Mouse (Mus musculus) limb, embryonic 13.5 days (tissue): ENCODE measurements around the gene C1qtnf7. TPM values are rescaled to one million over a fixed set of nuclear protein-coding genes. Genes with fewer than 3 reads are reported as not detected.

Experiments
- ATAC-seq: fragments of 200-750 bp; cut with Nextera tagmentation; 2 replicates; pipeline ENCODE4 v1.8.0; 2017; ENCODE audit warnings: low read depth, moderate number of reproducible peaks, moderate TSS enrichment; ENCODE audit not compliant: low FRiP score
- H3K27ac ChIP-seq: fragments of 300-500 bp; sonication (generic); 2 replicates; pipeline ENCODE4 v1.5.1; 2015; ENCODE audit warnings: inconsistent platforms, mild to moderate bottlenecking, moderate library complexity
- H3K27me3 ChIP-seq: fragments of 300-500 bp; sonication (generic); 2 replicates; pipeline ENCODE4 v1.6.1; 2015; ENCODE audit warnings: mild to moderate bottlenecking, inconsistent platforms
- H3K36me3 ChIP-seq: fragments of 300-500 bp; sonication (generic); 2 replicates; pipeline ENCODE4 v1.6.1; 2015; ENCODE audit warnings: inconsistent platforms, mild to moderate bottlenecking, moderate library complexity
- H3K4me1 ChIP-seq: fragments of 300-500 bp; sonication (generic); 2 replicates; pipeline ENCODE4 v1.6.1; 2015; ENCODE audit warnings: inconsistent platforms
- H3K4me2 ChIP-seq: fragments of 300-500 bp; sonication (generic); replicated peaks from 2 replicates; pipeline ENCODE4 v1.6.1; 2015; ENCODE audit warnings: inconsistent platforms, mild to moderate bottlenecking, moderate library complexity
- H3K4me3 ChIP-seq: fragments of 300-500 bp; sonication (generic); 2 replicates; pipeline ENCODE4 v1.5.1; 2015; ENCODE audit warnings: moderate library complexity, mild to moderate bottlenecking, inconsistent platforms
- H3K9ac ChIP-seq: fragments of 300-500 bp; sonication (generic); 2 replicates; pipeline ENCODE4 v1.6.1; 2015; ENCODE audit warnings: mild to moderate bottlenecking, inconsistent platforms
- H3K9me3 ChIP-seq: fragments of 300-500 bp; sonication (generic); 2 replicates; pipeline ENCODE4 v1.6.1; 2016; ENCODE audit warnings: inconsistent platforms
- WGBS: fragments of 180-500 bp; shearing (Covaris S2); methylation state at CpG from one replicate; pipeline ENCODE4 v1.1.7; 2015; 5-methylcytosine and 5-hydroxymethylcytosine counted together
- polyA plus RNA-seq: library from polyadenylated mRNA; unstranded; fragments of >200 nt; fragmentation: Nextera tagmentation; extraction: Ambion mirVana; gene quantifications from 2 replicates; pipeline ENCODE4 v1.2.1, GENCODE M21; 2015

C1qtnf7 gene
- polyA plus RNA-seq, 1 experiment from 2014 or later: 10.6 TPM

DNA sequence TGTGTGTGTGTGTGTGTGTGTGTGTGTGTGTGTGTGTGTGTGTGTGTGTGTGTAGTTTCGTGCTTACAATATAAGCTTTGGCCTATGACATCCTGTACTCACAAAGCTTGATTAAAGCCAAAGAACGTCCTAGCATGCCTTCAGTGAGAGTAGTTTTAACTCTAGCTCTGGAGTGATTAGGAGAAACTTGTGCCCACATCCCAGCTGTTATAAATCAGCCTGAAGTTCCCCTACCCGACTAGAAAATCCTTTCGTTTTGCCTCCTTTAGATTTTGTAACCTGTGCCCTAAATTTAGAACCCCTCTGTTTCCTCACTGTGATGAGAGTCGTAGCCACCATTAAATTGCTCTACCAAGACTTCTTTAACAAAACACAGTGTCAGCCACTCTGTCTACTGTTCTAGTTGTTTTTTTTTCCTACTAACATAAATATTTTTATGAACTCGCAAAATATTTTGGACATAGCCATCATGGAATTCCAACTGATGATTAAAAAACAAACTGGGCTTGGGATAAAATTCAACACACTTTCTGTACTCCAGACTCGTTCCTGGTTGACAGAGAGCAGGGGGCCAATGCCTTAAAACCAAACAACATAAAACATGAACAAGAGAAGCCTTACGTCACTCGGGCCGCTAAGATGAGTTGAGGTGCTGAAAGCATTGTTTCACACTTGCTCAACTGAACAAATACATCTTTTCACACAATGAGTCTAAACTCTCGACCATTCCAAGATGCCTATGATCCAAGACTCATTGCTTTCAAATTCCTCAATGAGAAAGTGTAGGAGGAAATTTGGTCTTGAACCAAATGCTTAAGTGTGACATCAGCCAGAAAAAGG, 70.3 kb downstream of the C1qtnf7 start:
- Histone ChIP-seq H3K9me3 (no peaks in the 10 kb centered on the region), H3K9ac (no peak overlapping the region), H3K4me2 (no peak overlapping the region), H3K4me3 (no peak overlapping the region), H3K27me3 (no peaks in the 10 kb centered on the region), H3K27ac (peak overlapping the region; percentile 48), H3K4me1 (peaks cover 29% of the 10 kb centered on the region), H3K36me3 (no peaks in the 10 kb centered on the region)
- 33% methylated on average over 11 of the region's 11 CpGs for WGBS
- no peak for ATAC-seq

DNA sequence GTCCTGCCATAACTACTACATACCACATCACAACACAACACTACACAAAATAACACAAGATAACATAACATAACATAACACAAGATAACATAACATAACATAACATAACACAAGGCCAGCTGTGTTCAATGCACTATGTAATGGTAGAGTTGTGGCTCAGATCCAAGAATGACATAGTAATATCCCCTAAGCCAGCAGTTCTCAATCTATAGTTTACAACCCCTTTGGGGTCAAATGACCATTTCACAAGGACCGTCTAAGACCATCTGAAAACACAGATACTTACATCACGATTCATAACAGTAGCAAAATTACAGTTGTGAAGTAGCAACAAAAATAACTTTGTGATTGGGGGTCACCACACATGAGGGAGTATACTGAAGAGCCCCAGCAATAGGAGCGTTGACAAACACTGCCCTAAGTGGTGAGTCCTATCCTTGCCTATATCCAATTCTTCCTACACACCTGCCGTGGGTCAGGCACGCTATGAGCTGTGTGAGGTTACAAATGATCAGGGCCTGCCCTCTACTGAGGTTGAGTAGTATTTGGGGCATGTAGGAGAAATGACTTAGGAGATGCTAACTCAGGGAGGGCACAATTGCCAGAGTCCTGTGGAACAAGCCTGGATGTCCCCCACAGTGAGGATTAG, 73.6 kb downstream of the C1qtnf7 start:
- H3K4me1 ChIP-seq: peaks cover 29% of the 10 kb centered on the region
- no peak for ATAC-seq
- no peak overlapping the region for H3K4me3 ChIP-seq
- WGBS: 65% methylated on average over 5 of the region's 5 CpGs
- no peak overlapping the region for H3K4me2 ChIP-seq
- no peak overlapping the region for H3K27ac ChIP-seq
- no peaks in the 10 kb centered on the region for H3K27me3 ChIP-seq
- no peak overlapping the region for H3K9ac ChIP-seq
- no peaks in the 10 kb centered on the region for H3K36me3 ChIP-seq
- H3K9me3 ChIP-seq: no peaks in the 10 kb centered on the region

DNA sequence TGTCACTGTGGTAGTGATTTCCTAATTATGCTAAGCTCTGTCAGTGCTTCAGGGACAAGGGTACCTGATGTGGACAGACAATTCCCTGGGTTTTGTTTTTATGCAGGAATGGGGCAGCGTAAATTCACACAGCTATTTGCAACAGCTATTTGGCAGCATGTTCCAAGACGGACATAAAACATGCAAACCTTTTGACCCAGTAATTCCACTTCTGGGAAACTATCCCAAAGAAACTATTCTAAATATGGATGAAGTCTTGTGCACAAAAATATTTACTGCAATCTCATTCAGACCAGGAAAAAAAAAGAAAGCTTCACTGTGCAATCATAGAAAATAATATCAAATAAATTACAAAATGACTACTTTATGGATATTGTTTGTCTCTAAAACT, 74.1 kb downstream of the C1qtnf7 start:
- no peaks in the 10 kb centered on the region for H3K36me3 ChIP-seq
- no peaks in the 10 kb centered on the region for H3K9me3 ChIP-seq
- no peak overlapping the region for H3K27ac ChIP-seq
- H3K27me3 ChIP-seq: no peaks in the 10 kb centered on the region
- 43% methylated on average over 2 of the region's 2 CpGs for WGBS
- H3K4me3 ChIP-seq: no peak overlapping the region
- ATAC-seq: no peak
- H3K9ac ChIP-seq: no peak overlapping the region
- H3K4me1 ChIP-seq: peaks cover 26% of the 10 kb centered on the region
- no peak overlapping the region for H3K4me2 ChIP-seq

DNA sequence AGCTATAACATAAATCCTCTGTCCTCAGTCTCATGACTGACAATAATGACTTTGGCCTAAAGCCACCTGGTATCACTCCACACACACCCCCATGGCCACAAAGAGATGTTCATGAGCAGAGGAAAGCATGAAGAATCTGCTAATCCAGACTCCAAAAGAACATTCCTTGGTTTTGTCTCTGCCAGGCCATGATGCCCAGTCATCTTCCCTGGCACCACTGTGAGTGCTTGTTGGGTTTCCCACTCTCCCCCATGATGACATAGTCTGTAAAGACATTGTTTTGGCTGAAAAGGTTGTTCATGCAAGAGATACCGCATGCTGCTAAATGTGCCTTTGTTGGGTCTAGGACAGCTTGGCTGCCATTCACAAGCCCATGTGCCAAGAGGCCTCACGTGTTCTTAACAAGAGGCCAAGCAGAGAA, 75.0 kb downstream of the C1qtnf7 start:
- Histone ChIP-seq H3K27me3 (no peaks in the 10 kb centered on the region), H3K36me3 (no peaks in the 10 kb centered on the region), H3K9ac (no peak overlapping the region), H3K4me2 (no peak overlapping the region), H3K27ac (no peak overlapping the region), H3K4me3 (no peak overlapping the region), H3K9me3 (no peaks in the 10 kb centered on the region), H3K4me1 (peaks cover 17% of the 10 kb centered on the region)
- ATAC-seq: no peak
- 84% methylated on average over 2 of the region's 2 CpGs for WGBS

DNA sequence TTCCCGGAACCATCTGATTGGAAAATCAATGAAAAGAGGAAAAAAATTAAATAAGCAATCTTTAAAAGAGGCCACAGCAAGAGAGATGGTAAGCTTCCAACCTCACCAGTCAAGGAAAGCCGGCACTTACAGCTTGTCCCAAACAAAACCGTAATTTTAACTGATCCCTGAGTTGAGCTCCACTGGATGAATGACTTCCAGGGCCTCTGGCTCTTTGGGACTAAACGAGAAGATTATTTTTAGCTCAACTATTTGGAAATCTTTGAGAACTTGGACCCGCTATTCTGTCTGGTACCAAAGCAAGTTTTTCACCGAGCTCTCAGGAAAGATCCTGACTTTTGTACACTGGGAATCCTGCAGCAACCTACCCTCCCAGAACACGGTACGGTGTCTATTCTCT, 86.3 kb downstream of the C1qtnf7 start:
- Histone ChIP-seq H3K9me3 (no peaks in the 10 kb centered on the region), H3K4me3 (no peak overlapping the region), H3K9ac (no peak overlapping the region), H3K36me3 (no peaks in the 10 kb centered on the region), H3K27me3 (no peaks in the 10 kb centered on the region), H3K4me2 (no peak overlapping the region), H3K4me1 (peaks cover 4% of the 10 kb centered on the region; the same call in 1 of the 2 replicates), H3K27ac (no peak overlapping the region)
- no peak for ATAC-seq
- WGBS: 85% methylated on average over 8 of the region's 8 CpGs

DNA sequence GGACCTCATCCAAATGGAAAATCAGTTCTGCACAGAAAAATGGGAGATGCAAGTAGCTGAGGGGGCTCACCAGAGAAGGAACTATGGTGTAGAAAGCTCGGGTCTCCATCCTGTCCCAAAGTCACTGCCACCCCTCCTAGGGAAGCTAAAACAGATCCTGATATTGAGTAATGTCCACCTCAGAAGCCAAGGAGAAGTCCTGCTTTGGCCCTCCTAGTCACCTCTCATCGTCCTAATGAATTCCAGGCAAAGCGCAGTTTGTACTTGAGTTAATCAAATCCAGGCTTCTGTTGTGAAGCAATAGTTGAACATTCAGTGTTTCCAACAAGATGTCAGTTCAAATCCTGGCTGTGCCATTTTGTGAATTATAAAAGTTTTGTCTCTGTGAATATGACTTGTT, 87.2 kb downstream of the C1qtnf7 start:
- Histone ChIP-seq H3K27ac (no peak overlapping the region), H3K4me2 (no peak overlapping the region), H3K9me3 (no peaks in the 10 kb centered on the region), H3K36me3 (no peaks in the 10 kb centered on the region), H3K4me3 (no peak overlapping the region), H3K9ac (no peak overlapping the region), H3K27me3 (no peaks in the 10 kb centered on the region), H3K4me1 (peaks cover 4% of the 10 kb centered on the region; the same call in 1 of the 2 replicates)
- no peak for ATAC-seq
- WGBS: 55% methylated on average over 3 of the region's 3 CpGs

DNA sequence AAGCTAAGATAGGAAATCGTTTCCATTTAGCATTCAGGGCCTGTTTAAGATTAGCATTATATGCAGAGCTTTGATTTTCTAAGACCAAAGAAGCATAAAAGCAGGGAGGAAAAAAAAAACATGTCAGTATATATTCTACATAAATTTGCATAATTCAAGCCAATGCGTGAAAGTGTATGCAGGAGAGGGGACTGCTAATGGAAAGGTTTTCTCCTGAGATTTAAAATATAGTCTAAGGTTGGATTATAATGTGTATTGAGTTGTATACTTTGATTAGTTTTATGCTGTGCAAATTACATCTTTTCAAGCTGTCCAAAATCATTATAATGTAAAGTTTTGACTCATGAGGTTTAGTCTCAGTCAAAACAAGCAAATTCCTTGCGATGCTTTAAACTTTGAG, 88.2 kb downstream of the C1qtnf7 start:
- H3K4me1 ChIP-seq: no peaks in the 10 kb centered on the region
- H3K4me3 ChIP-seq: no peak overlapping the region
- WGBS: 80% methylated on average over 3 of the region's 3 CpGs
- no peaks in the 10 kb centered on the region for H3K9me3 ChIP-seq
- H3K4me2 ChIP-seq: no peak overlapping the region
- no peak overlapping the region for H3K27ac ChIP-seq
- no peak for ATAC-seq
- H3K36me3 ChIP-seq: no peaks in the 10 kb centered on the region
- H3K9ac ChIP-seq: no peak overlapping the region
- no peaks in the 10 kb centered on the region for H3K27me3 ChIP-seq

DNA sequence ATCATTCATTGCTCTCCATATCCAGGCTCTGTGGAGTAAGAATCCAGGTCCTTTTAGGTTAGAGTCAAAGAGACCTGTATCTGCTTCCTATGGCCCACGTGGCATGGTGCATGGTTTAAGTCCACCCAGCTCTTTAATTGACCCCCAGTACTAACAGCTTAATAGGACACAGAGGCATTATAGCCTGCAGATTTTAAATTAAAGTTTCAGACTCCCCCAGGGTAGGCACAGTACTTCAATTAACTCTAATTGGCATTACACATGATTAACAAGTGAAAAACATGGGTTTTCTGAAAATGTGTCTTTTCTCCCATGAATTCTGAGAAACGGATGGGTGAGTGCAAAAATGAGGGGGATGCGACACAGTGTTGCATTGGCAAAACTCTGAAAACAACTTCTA, 92.7 kb downstream of the C1qtnf7 start:
- no peaks in the 10 kb centered on the region for H3K27me3 ChIP-seq
- no peak overlapping the region for H3K9ac ChIP-seq
- no peak overlapping the region for H3K4me3 ChIP-seq
- no peak for ATAC-seq
- 37% methylated on average over 3 of the region's 3 CpGs for whole genome bisulfite sequencing
- no peaks in the 10 kb centered on the region for H3K9me3 ChIP-seq
- no peaks in the 10 kb centered on the region for H3K36me3 ChIP-seq
- H3K4me1 ChIP-seq: no peaks in the 10 kb centered on the region; the same call in 1 of the 2 replicates
- H3K4me2 ChIP-seq: no peak overlapping the region
- H3K27ac ChIP-seq: no peak overlapping the region

DNA sequence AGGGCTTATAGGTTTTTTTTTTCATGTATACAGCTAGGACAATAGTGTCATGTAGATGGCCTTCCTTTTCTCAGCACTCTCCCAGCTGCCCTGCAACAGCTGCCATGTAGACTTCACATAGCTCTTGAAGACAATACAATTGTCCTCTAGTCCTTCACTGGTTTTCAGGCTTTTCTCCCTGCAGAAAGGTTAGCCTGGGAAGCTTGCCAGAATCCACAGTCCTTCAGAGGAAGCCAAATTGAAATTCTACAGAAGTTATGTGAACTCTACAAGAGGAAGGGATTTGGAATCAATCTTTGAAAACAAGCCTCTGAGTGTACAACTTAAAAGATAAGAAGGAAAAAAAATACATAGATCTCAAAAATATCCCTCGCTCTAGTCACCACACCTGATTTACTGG, 94.4 kb downstream of the C1qtnf7 start:
- no peak overlapping the region for H3K4me3 ChIP-seq
- 79% methylated on average over 1 of the region's 1 CpGs for WGBS
- H3K4me2 ChIP-seq: no peak overlapping the region
- ATAC-seq: no peak
- H3K4me1 ChIP-seq: no peaks in the 10 kb centered on the region; the same call in 1 of the 2 replicates
- no peak overlapping the region for H3K9ac ChIP-seq
- no peaks in the 10 kb centered on the region for H3K9me3 ChIP-seq
- no peaks in the 10 kb centered on the region for H3K36me3 ChIP-seq
- H3K27me3 ChIP-seq: no peaks in the 10 kb centered on the region
- H3K27ac ChIP-seq: no peak overlapping the region

DNA sequence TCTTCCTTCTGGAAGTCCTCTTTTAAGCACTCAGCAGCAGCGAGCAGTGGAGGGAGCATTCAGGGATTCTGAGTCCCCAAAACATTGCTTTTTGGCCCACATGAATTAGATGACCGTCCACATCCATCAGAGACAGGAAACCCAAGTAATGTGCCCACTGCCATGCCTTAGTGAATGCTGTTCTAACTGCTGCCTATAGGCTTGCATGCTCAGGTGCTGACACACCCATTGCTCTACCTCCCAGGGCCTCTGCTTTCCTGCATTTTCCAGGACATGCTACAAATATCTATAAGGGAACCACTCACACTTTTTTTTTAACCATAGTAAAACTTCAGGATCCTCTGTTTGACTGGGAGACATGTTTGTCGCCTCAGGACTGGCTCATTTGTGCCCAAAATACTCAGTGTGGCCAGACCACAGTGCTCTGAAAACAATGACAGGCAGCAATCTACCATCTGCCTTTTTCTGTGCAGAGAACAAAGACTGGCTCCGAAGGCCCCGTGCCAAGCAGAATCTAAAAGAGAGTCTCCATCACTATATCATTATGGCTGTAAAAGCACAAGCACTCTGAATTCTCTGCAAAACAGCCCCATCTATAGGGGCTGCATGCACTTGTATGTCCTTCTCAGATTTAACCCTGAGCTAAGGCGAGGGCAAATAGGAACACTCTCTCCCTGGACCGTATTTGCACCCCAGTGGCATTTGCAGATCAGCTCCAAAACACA, 106.4 kb downstream of the C1qtnf7 start:
- H3K27me3 ChIP-seq: no peaks in the 10 kb centered on the region
- H3K9me3 ChIP-seq: no peaks in the 10 kb centered on the region
- H3K4me1 ChIP-seq: peaks cover 6% of the 10 kb centered on the region; the same call in 1 of the 2 replicates
- H3K27ac ChIP-seq: no peak overlapping the region
- no peak overlapping the region for H3K9ac ChIP-seq
- H3K4me2 ChIP-seq: no peak overlapping the region
- WGBS: 71% methylated on average over 7 of the region's 7 CpGs
- ATAC-seq: no peak
- no peaks in the 10 kb centered on the region for H3K36me3 ChIP-seq
- no peak overlapping the region for H3K4me3 ChIP-seq

DNA sequence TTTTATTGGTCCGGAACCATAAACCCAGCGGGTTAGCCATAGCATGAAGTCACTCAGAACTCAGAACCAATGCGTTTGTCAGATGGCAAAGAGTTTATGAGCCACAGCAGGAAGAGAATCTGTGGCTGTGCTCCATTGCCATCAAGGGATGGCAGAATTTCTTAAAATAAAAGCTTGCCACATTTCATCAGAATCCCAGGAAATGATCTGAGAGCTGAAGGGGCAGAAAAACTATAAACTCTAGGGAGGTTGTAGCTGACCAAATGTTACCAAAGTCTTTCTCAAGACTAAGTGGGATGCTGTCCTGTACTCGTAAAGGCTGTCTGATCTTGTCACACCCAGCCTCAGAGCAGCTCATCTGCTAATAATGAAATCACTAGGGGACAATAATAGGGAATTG, 110.1 kb downstream of the C1qtnf7 start:
- Histone ChIP-seq H3K9ac (no peak overlapping the region), H3K4me1 (peaks cover 6% of the 10 kb centered on the region; the same call in 1 of the 2 replicates), H3K9me3 (no peaks in the 10 kb centered on the region), H3K4me3 (no peak overlapping the region), H3K27ac (no peak overlapping the region), H3K36me3 (no peaks in the 10 kb centered on the region), H3K27me3 (no peaks in the 10 kb centered on the region), H3K4me2 (no peak overlapping the region)
- no peak for ATAC-seq
- 54% methylated on average over 4 of the region's 4 CpGs for WGBS

DNA sequence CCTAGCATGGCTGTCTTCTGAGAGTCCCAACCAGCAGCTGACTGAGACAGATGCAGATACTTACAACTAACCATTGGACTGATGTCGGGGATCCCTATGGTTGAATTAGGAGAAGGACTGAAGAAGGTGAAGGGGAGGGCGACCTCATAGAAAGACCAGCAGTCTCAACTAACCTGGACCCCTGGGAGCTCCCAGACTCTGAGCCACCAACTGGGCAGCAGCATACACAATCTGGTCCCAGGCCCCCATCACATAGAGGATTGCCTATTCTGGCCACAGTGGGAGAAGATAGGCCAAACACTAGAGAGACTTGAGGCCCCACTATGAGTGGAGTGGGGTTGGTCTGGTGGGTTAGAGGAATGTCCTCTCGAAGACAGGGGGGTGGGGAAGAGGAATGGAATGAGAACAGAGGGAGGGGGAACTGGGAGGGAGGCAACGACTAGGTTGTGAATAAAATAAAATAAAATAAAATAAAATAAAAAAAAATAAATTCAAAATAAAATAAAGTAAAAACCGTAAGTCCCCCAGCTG, 118.8 kb downstream of the C1qtnf7 start:
- Histone ChIP-seq H3K9ac (no peak overlapping the region), H3K4me3 (no peak overlapping the region), H3K27ac (no peak overlapping the region), H3K36me3 (no peaks in the 10 kb centered on the region), H3K9me3 (no peaks in the 10 kb centered on the region), H3K4me1 (no peaks in the 10 kb centered on the region), H3K4me2 (no peak overlapping the region), H3K27me3 (no peaks in the 10 kb centered on the region)
- WGBS: 87% methylated on average over 5 of the region's 5 CpGs
- no peak for ATAC-seq
